Mouse (Mus musculus) G1E (cell line): ENCODE measurements at regions not wholly inside any gene's neighbourhood (a gene's known extent, or its start where the extent isn't known, plus 50 kb on each side); places are given as distances from the start of the nearest gene placed in this dataset.

Source experiments
- CTCF ChIP-seq: IDR thresholded peaks from 2 replicates; pipeline ENCODE4 v1.5.1; 2012; ENCODE audit warnings: low read depth, low read length, inconsistent platforms, mixed read lengths
- GATA1 ChIP-seq: IDR thresholded peaks from 2 replicates; pipeline ENCODE4 v1.6.1; 2012; ENCODE audit warnings: borderline replicate concordance, low read length, inconsistent platforms, mixed read lengths
- POLR2AphosphoS5 ChIP-seq: IDR thresholded peaks from 2 replicates; pipeline ENCODE4 v1.6.1; 2012; ENCODE audit warnings: low read depth, low read length, inconsistent platforms; ENCODE audit not compliant: insufficient replicate concordance
- TAL1 ChIP-seq: conservative IDR thresholded peaks from 2 replicates; pipeline ENCODE4 v1.6.1; 2012; ENCODE audit warnings: low read depth, low read length, inconsistent platforms, mixed read lengths

- no peak for TF ChIP-seq CTCF
- TF ChIP-seq POLR2AphosphoS5: no peak
- no peak for TF ChIP-seq GATA1
- TF ChIP-seq TAL1: no peak
Observed at GRCm38 (mm10) chr12:107126056-107126455, 362.4 kb upstream of the 3110018I06Rik start.
